Mouse (Mus musculus) T-helper 2 cell (primary cell): ENCODE data around the gene Lgi4.

Experiments used
- in situ Hi-C: fragments of 300-600 bp; cut with MboI, MseI; formaldehyde crosslinking; loops from one replicate; pipeline ENCODE4 v1.15.1; 2025; ENCODE audit warnings: high pct_unique_total_duplicates

The Lgi4 gene

GRCm38 (mm10) chr7:31059108-31059507 lies at the start of gene Lgi4:
Gene Lgi4, plus strand, starts transcription at chr7:31059342.
- in situ Hi-C loops: no loop called here

GRCm38 (mm10) chr7:31012971-31013370 lies 46.2 kb upstream of the Lgi4 start:
- in situ Hi-C loops: no loop called here

- in situ Hi-C loops: no loop called here
Observed at GRCm38 (mm10) chr7:31017104-31017901, 41.8 kb upstream of the Lgi4 start.

- in situ Hi-C loops: no loop called here
Observed at GRCm38 (mm10) chr7:31028609-31029008, 30.5 kb upstream of the Lgi4 start.

- in situ Hi-C loops: no loop called here
Observed at GRCm38 (mm10) chr7:31030717-31031116, 28.4 kb upstream of the Lgi4 start.

GRCm38 (mm10) chr7:31031731-31032130 lies 27.4 kb upstream of the Lgi4 start:
- in situ Hi-C loops: no loop called here

- in situ Hi-C loops: no loop called here
Observed at GRCm38 (mm10) chr7:31033409-31034165, 25.6 kb upstream of the Lgi4 start.

- in situ Hi-C loops: no loop called here
Observed at GRCm38 (mm10) chr7:31034789-31035188, 24.4 kb upstream of the Lgi4 start.

- in situ Hi-C loops: no loop called here
Observed at GRCm38 (mm10) chr7:31035291-31035690, 23.9 kb upstream of the Lgi4 start.

GRCm38 (mm10) chr7:31036917-31037316 lies 22.2 kb upstream of the Lgi4 start:
- in situ Hi-C loops: no loop called here

GRCm38 (mm10) chr7:31037675-31038074 lies 21.5 kb upstream of the Lgi4 start:
- in situ Hi-C loops: no loop called here

- in situ Hi-C loops: no loop called here
Observed at GRCm38 (mm10) chr7:31039011-31039410, 20.1 kb upstream of the Lgi4 start.

GRCm38 (mm10) chr7:31040281-31041022 lies 18.7 kb upstream of the Lgi4 start:
- in situ Hi-C loops: no loop called here

GRCm38 (mm10) chr7:31041023-31041407 lies 18.1 kb upstream of the Lgi4 start:
- in situ Hi-C loops: no loop called here

- in situ Hi-C loops: no loop called here
Observed at GRCm38 (mm10) chr7:31041662-31042315, 17.4 kb upstream of the Lgi4 start.

GRCm38 (mm10) chr7:31042431-31042910 lies 16.7 kb upstream of the Lgi4 start, which contains the start of gene Fxyd5:
Gene Fxyd5, minus strand, starts transcription at chr7:31042481.
- in situ Hi-C loops: no loop called here

- in situ Hi-C loops: no loop called here
Observed at GRCm38 (mm10) chr7:31049135-31049845, 9.9 kb upstream of the Lgi4 start.

- in situ Hi-C loops: no loop called here
Observed at GRCm38 (mm10) chr7:31049846-31050281, 9.3 kb upstream of the Lgi4 start.

- in situ Hi-C loops: no loop called here
Observed at GRCm38 (mm10) chr7:31050487-31050886, 8.7 kb upstream of the Lgi4 start.

GRCm38 (mm10) chr7:31050921-31051320 lies 8.2 kb upstream of the Lgi4 start:
- in situ Hi-C loops: no loop called here
